Mouse (Mus musculus): ENCODE results near the gene Sec61a2.
A peak's percentile ranks its signal among the peaks of the same experiment; 100 is the strongest.

The Sec61a2 gene

GRCm38 (mm10) chr2:5894843-5895570, at the start of gene Sec61a2:
TSS of gene Sec61a2 (minus strand) at chr2:5895432.
- DNase-seq (ENCODE audit: low read depth, low spot score) = peak; percentile 98

DNA sequence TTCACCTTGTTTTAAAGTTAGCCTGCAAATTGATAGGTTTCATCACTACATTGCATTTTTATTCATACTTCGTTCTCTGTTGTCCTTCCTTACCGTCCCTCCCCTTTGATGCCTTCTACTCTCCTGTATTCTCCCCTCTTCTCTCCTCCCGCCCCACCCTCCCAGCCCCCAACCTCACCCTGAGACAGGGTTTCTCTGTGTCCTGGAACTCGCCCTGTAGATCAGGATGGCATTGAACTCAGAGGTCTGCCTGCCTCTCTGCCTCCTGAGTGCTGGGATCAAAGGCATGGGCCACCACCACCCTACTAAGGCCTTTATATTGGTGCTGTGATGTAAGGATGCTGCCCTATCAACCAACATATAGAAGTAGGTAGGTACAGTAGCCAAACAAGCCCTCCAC, 47.8 kb upstream of the Sec61a2 start:
- no peak for DNase-seq (ENCODE audit: low read depth, low spot score)

GRCm38 (mm10) chr2:5942416-5943032, 47.3 kb upstream of the Sec61a2 start, which contains the start of gene Dhtkd1:
TSS of gene Dhtkd1 (minus strand) at chr2:5942792.
- peak; percentile 81 for DNase-seq (ENCODE audit: low read depth, low spot score)

GRCm38 (mm10) chr2:5941861-5942415, 46.7 kb upstream of the Sec61a2 start:
- DNase-seq (ENCODE audit: low read depth, low spot score) = peak; percentile 12

DNA sequence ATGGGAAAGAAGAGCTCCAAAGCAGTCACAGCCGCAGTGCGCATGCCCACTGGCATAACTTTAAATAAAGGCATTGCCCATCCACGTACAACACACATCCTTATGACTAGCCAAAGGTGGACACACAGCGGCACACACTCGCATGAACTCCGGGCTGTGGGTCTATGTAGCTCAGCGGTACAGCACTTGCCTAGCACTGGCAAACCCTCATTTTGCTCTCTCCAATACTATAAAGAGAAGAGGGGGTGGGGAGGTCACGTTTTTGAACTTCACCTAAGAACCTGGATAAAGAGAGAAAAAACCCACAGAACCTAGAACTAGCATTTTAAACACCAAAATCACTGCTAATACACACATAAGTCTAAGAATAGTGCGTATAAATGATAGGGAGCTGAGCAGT, 45.7 kb upstream of the Sec61a2 start:
- no peak for DNase-seq (ENCODE audit: low read depth, low spot score)

GRCm38 (mm10) chr2:5939911-5940310, 44.7 kb upstream of the Sec61a2 start:
- DNase-seq (ENCODE audit: low read depth, low spot score) = no peak

- DNase-seq (ENCODE audit: low read depth, low spot score) = no peak
These were observed 44.1 kb upstream of the Sec61a2 start for GRCm38 (mm10) chr2:5939319-5939718.

DNA sequence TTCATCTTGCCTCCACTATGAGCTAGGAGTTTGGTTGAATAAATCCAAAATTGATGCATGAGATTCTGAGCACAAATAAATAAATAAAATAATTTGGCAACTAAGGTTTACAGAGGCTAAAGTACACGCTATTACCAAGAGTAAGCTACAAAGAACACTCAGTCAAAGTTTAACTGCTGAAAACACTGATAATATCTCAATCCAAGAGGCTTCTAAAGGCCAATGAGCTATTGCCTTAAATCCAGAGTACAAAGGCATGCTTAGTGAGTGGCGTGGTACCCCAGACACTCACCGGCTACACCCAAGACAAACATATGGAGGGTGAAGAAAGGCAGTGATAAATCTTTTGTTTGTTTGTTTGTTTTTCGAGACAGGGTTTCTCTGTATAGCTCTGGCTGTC, 41.3 kb upstream of the Sec61a2 start:
- DNase-seq (ENCODE audit: low read depth, low spot score) = no peak

DNA sequence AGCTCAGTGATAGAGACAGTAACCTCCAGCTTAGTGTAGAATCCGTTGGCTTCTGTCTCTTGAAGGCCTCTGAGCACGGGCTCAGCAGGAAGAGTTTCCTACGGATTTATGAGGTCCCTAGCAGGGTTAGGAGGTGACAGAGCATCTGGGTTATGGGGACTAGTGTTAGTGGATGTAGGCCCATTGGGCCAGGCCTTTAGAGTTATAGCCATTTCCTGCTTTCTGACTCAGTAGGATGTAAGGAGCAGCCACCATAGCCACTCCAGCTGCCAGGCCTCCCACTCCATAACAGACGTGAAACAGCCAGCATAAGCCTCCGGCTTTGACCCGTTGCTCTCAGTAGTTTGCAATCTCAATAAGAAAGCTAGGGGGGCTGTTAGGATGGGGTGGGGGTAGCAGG, 40.8 kb upstream of the Sec61a2 start:
- peak; percentile 8 for DNase-seq (ENCODE audit: low read depth, low spot score)

- no peak for DNase-seq (ENCODE audit: low read depth, low spot score)
These were observed 39.7 kb upstream of the Sec61a2 start for GRCm38 (mm10) chr2:5934936-5935335.

- DNase-seq (ENCODE audit: low read depth, low spot score) = no peak
These were observed 36.7 kb upstream of the Sec61a2 start for GRCm38 (mm10) chr2:5931938-5932337.

- no peak for DNase-seq (ENCODE audit: low read depth, low spot score)
These were observed 35.2 kb upstream of the Sec61a2 start for GRCm38 (mm10) chr2:5930291-5931054.

- no peak for DNase-seq (ENCODE audit: low read depth, low spot score)
These were observed 34.6 kb upstream of the Sec61a2 start for GRCm38 (mm10) chr2:5929793-5930192.

DNA sequence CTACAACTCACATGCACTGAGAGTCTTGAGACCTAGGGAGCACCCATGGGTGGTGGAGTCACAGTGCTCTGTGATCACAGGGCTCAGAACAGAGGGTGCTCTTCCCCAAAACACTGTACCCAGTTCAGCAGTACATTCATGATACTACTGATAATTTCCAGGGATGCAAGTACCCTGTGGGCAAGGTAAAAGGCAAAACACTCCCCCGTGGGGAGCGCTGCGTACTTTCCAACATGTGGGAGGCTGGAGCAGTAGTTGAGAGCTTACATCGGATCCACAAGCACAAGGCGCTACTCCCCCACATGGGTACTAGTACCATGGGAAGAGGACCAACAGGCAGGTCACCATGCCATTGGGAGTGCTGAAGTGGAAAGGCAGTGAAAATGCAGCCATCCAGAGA, 32.2 kb upstream of the Sec61a2 start:
- DNase-seq (ENCODE audit: low read depth, low spot score) = no peak

- peak; percentile 19 for DNase-seq (ENCODE audit: low read depth, low spot score)
These were observed 28.6 kb upstream of the Sec61a2 start for GRCm38 (mm10) chr2:5923786-5924185.

DNA sequence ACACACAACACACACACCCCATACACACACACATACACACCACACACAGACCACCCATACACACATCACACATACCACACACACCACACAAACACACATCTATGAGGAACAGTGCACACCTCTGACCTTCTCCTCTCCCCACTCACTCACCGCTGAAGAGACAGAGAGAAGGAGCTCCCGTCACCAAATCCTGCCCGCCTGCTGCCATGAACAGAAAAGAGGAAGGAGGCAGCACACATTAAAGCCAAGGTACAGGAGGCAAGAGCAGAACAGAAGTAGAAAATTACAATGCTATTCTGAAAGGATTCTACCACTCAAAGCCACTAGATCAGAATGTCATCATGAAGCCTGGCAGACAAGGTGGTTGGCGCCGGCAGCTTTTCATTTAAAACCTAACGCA, 27.6 kb upstream of the Sec61a2 start:
- DNase-seq (ENCODE audit: low read depth, low spot score) = no peak

- DNase-seq (ENCODE audit: low read depth, low spot score) = no peak
These were observed 16.2 kb upstream of the Sec61a2 start for GRCm38 (mm10) chr2:5911282-5911965.

DNA sequence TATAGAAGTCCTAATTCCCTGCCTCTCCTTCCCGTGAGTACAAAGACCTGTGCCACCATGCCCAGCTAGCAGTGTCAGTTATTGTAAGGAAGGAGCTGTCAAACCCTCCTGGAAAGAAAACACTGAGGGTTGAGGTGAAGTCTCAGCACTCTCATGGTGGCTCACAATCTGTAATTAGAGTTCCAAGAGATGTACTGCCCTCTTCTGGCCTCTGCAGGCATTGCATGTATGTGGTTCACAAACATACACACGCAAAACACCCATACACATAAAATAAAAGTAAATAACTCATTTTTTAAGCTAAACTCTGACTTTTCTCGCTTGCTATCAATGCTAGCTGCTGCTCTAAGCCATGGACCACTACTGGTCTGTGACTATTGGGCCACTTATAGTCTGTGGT, 11.4 kb upstream of the Sec61a2 start:
- DNase-seq (ENCODE audit: low read depth, low spot score) = peak; percentile 61

DNA sequence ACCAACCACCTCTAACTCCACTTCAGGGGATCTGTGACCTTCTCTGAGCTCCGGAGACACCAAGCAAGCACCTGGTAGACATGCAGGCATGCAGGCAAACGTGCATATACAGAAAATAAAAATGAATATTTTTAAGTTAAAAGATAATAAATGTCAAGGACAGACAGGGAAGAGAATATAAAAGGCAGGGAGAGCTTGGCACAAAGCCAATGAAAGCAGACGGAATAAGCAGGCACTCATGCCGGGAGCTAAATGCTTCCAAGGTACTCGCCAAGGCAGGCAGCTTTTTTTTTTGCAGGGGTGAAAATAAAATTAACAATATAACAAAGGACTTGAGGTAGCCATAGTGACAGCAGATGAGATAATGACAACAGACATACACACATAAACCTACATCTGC, 10.9 kb upstream of the Sec61a2 start:
- peak; percentile 12 for DNase-seq (ENCODE audit: low read depth, low spot score)

GRCm38 (mm10) chr2:5900145-5900544, 4.9 kb upstream of the Sec61a2 start:
- no peak for DNase-seq (ENCODE audit: low read depth, low spot score)

DNA sequence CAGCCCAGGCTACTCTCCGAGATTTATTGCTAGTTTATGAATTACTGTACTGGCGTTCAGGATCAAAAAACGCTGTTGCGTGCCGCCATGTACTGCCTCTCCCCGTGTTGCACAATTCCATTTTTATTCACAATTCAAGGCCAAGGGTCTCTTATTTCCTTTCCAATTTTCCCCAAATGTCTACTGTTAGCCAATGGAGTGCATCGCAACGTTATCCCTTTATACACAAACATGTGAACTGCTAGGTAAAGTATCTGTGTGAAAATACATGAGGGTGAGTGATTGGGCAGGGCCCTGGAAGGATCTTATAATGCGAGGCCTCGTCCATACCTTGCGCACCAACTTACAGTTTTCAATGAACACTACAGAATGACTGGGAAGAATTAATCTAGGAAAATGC, 936 bp downstream of the Sec61a2 start:
- no peak for DNase-seq (ENCODE audit: low read depth, low spot score)

DNA sequence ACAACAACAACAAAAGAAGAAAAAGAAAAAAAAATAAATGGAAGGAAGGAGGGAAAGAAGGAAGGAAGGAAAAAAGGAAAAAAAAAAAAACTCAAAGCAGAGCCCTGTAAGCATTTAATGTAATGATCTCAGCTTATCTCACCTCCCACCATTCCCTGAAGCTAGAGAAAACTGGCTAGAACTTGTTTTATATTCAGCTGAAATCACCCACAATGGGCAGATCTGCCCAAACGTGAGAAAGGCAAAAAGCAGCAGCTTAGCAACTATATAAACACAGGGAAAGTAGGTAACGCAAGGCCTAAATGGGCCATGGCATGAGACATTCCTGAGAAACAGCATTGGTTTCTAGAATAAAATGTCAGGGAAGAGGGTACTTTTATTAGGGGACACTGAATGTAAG, 5.8 kb downstream of the Sec61a2 start:
- DNase-seq (ENCODE audit: low read depth, low spot score) = no peak
